ENCODE assay signal across 31 mouse cellular contexts in genomic region chrX:71285473-71285872, GRCm38 (mm10).
A peak's percentile ranks its signal among the peaks of the same experiment; 100 is the strongest.
DNase-seq lines count a peak whose midpoint lies in the region; ATAC-seq and TF ChIP-seq lines count a peak whose summit lies in the region.
"Had no signal": no experiment of that assay in that cellular context is flagged by ENCODE, and none has a peak within 500 bp of the region (broad histone marks: within the 10 kb centered on the region; RNA-seq: fewer than 3 reads in every experiment).

No protein-coding gene starts in this region.

- H3K79me2 ChIP-seq in liver, adult 2 months (ENCODE audit: control insufficient read depth, insufficient read depth, low read length): no peaks in the 10 kb centered on the region

- TF ChIP-seq POLR2A in liver, adult 2 months (IDR thresholded peaks at IDR 0.05; ENCODE audit: extremely low read depth, insufficient read depth, low read length): no peak

- no peak overlapping the region for H3K4me3 ChIP-seq in liver, adult 2 months (ENCODE audit: insufficient read depth, low read depth, low read length)
- H3K4me3 ChIP-seq: forebrain, embryonic 10.5 days; hindbrain, embryonic 13.5 days; kidney, embryonic 15.5 days; layer of hippocampus, adult 2 months; left cerebral cortex, adult 2 months; limb, embryonic 12.5 days; liver, embryonic 12.5 days; midbrain, embryonic 10.5 days; midbrain, embryonic 15.5 days had no signal

- 91% methylated on average over 3 of the region's 3 CpGs for WGBS in liver, adult 2 months

- no peak for TF ChIP-seq CTCF in liver, adult 2 months (IDR thresholded peaks at IDR 0.05; ENCODE audit: low read depth, low read length)

- no peak overlapping the region for H3K27ac ChIP-seq in liver, adult 2 months (replicated peaks; ENCODE audit: insufficient read depth, low read depth, low read length)
- H3K27ac ChIP-seq: forebrain, embryonic 10.5 days; hindbrain, embryonic 13.5 days; kidney, embryonic 15.5 days; layer of hippocampus, adult 2 months; left cerebral cortex, adult 2 months; limb, embryonic 12.5 days; liver, embryonic 12.5 days; midbrain, embryonic 10.5 days; midbrain, embryonic 15.5 days; stomach, postnatal 0 days had no signal

- DNase-seq in liver, adult 2 months (ENCODE audit: extremely low read depth, low read depth, low spot score): peak; percentile 33
- DNase-seq in liver (no peak), NIH3T3 (ENCODE audit: low read depth) (peak; percentile 9)
- peak; percentile 14 for DNase-seq in fibroblast of lung, adult 2 months (ENCODE audit: low read depth)
- no peak for DNase-seq in adrenal gland, postnatal 25 days
- DNase-seq: adrenal gland, adult 8-10 months; cerebellum, adult 11 months; cerebellum, adult 9-10 months; cerebellum, postnatal 36 days; heart, postnatal 4 days; kidney, postnatal 36 days; liver, postnatal 0 days; lung, postnatal 4 days; right cerebral cortex, adult 18-20 months; thymus, adult 2 months; thymus, postnatal 36 days had no signal

- H3K36me3 ChIP-seq in liver, adult 2 months (ENCODE audit: control insufficient read depth, insufficient read depth, low read length): peaks cover 2% of the 10 kb centered on the region; the same call in 1 of the 2 replicates
- H3K36me3 ChIP-seq: forebrain, embryonic 10.5 days; hindbrain, embryonic 13.5 days; kidney, embryonic 15.5 days; limb, embryonic 12.5 days; liver, embryonic 12.5 days; midbrain, embryonic 10.5 days; midbrain, embryonic 15.5 days had no signal

- H3K9ac ChIP-seq in liver, adult 2 months (ENCODE audit: low read depth, low read length): no peak overlapping the region
- H3K9ac ChIP-seq: hindbrain, embryonic 13.5 days; kidney, embryonic 15.5 days; limb, embryonic 12.5 days; liver, embryonic 12.5 days; liver, postnatal 0 days; midbrain, embryonic 15.5 days had no signal

- peaks cover 3% of the 10 kb centered on the region; the same call in 1 of the 2 replicates for H3K4me1 ChIP-seq in liver, adult 2 months (ENCODE audit: control insufficient read depth, insufficient read depth, low read length)
- H3K4me1 ChIP-seq: forebrain, embryonic 10.5 days; hindbrain, embryonic 13.5 days; kidney, embryonic 15.5 days; limb, embryonic 12.5 days; liver, embryonic 12.5 days; midbrain, embryonic 10.5 days; midbrain, embryonic 15.5 days had no signal

- no peaks in the 10 kb centered on the region for H3K27me3 ChIP-seq in liver, adult 2 months (ENCODE audit: control insufficient read depth, insufficient read depth, low read length)
- H3K27me3 ChIP-seq: hindbrain, embryonic 13.5 days; kidney, embryonic 15.5 days; liver, embryonic 12.5 days; midbrain, embryonic 15.5 days had no signal

- peak; percentile 71 for ATAC-seq in megakaryocyte progenitor cell, adult 5-6 weeks (replicated peaks; ENCODE audit: poor library complexity)
- ATAC-seq in monocyte, adult 5-6 weeks (replicated peaks; ENCODE audit: insufficient number of reproducible peaks, low FRiP score, low TSS enrichment, poor library complexity, severe bottlenecking): no peak
- ATAC-seq: activated CD4-positive, CD25-positive, alpha-beta regulatory T cell, adult 4 months; forebrain, embryonic 16.5 days; intestine, embryonic 16.5 days; liver, embryonic 12.5 days; liver, postnatal 0 days; midbrain, embryonic 15.5 days had no signal

Comparison
In these comparisons a context has a peak if more than half of its experiments do, and no peak if none do; other contexts are left out.
1. DNase-seq: peak in liver, adult 2 months (single experiment), NIH3T3 (single experiment) and fibroblast of lung, adult 2 months (single experiment); none in liver (single experiment) and adrenal gland, postnatal 25 days (single experiment).